Comparison of ENCODE assay signal across 28 mouse cellular contexts in genomic region chr16:88138913-88139312, GRCm38 (mm10).
"Had no signal": no experiment of that assay in that cellular context is flagged by ENCODE, and none has a peak within 500 bp of the region (broad histone marks: within the 10 kb centered on the region; RNA-seq: fewer than 3 reads in every experiment).

No protein-coding gene starts in this region.

- H3K27ac ChIP-seq: embryonic facial prominence, embryonic 10.5 days; embryonic facial prominence, embryonic 12.5 days; embryonic facial prominence, embryonic 13.5 days; embryonic facial prominence, embryonic 15.5 days; forebrain, embryonic 10.5 days; forebrain, embryonic 12.5 days; forebrain, embryonic 13.5 days; forebrain, embryonic 15.5 days; gastrocnemius, adult 2 months; heart, adult 2 months had no signal

- H3K27me3 ChIP-seq: embryonic facial prominence, embryonic 12.5 days; embryonic facial prominence, embryonic 13.5 days; embryonic facial prominence, embryonic 15.5 days; forebrain, embryonic 12.5 days; forebrain, embryonic 13.5 days; forebrain, embryonic 15.5 days had no signal

- H3K9me3 ChIP-seq: embryonic facial prominence, embryonic 10.5 days; embryonic facial prominence, embryonic 12.5 days; embryonic facial prominence, embryonic 13.5 days; embryonic facial prominence, embryonic 15.5 days; forebrain, embryonic 10.5 days; forebrain, embryonic 12.5 days; forebrain, embryonic 13.5 days; forebrain, embryonic 15.5 days had no signal

- H3K9ac ChIP-seq: embryonic facial prominence, embryonic 12.5 days; embryonic facial prominence, embryonic 13.5 days; embryonic facial prominence, embryonic 15.5 days; forebrain, embryonic 12.5 days; forebrain, embryonic 13.5 days; forebrain, embryonic 15.5 days; forebrain, postnatal 0 days had no signal

- H3K36me3 ChIP-seq: embryonic facial prominence, embryonic 10.5 days; embryonic facial prominence, embryonic 12.5 days; embryonic facial prominence, embryonic 13.5 days; embryonic facial prominence, embryonic 15.5 days; forebrain, embryonic 10.5 days; forebrain, embryonic 12.5 days; forebrain, embryonic 15.5 days had no signal

- DNase-seq: cerebellum, adult 8-10 months; cerebellum, adult 9-10 months; cerebellum, adult 9-11 months; cerebellum, postnatal 10 days; cerebellum, postnatal 14 days; cerebellum, postnatal 25 days; cerebellum, postnatal 36 days; embryo, embryonic 11 days; forebrain, postnatal 0 days; gastrocnemius, adult 2 months; gastrocnemius, postnatal 10 days; gastrocnemius, postnatal 14 days; gastrocnemius, postnatal 25 days; gastrocnemius, postnatal 36 days; heart, adult 11 months; heart, adult 18-20 months; heart, adult 2 months had no signal

- H3K4me3 ChIP-seq: embryonic facial prominence, embryonic 10.5 days; embryonic facial prominence, embryonic 12.5 days; embryonic facial prominence, embryonic 13.5 days; embryonic facial prominence, embryonic 15.5 days; erythroblast, embryonic 14.5 days; forebrain, embryonic 10.5 days; forebrain, embryonic 12.5 days; forebrain, embryonic 13.5 days; forebrain, embryonic 15.5 days; gastrocnemius, adult 2 months; heart, adult 2 months had no signal

- H3K4me2 ChIP-seq: embryonic facial prominence, embryonic 12.5 days; embryonic facial prominence, embryonic 13.5 days; embryonic facial prominence, embryonic 15.5 days; forebrain, embryonic 12.5 days; forebrain, embryonic 13.5 days; forebrain, embryonic 15.5 days had no signal

- ATAC-seq: forebrain, embryonic 13.5 days; forebrain, embryonic 14.5 days; forebrain, embryonic 15.5 days; forebrain, embryonic 16.5 days; forebrain, postnatal 0 days had no signal

- H3K4me1 ChIP-seq: embryonic facial prominence, embryonic 10.5 days; embryonic facial prominence, embryonic 12.5 days; embryonic facial prominence, embryonic 13.5 days; embryonic facial prominence, embryonic 15.5 days; forebrain, embryonic 10.5 days; forebrain, embryonic 12.5 days had no signal
